Mouse (Mus musculus) central nervous system, embryonic 11.5 days (tissue): ENCODE data around the gene Ddit4. TPM values are rescaled to one million over a fixed set of nuclear protein-coding genes. Genes with fewer than 3 reads are reported as not detected.

ENCODE experiments used
- polyA plus RNA-seq: library from polyadenylated mRNA; depleted of rRNA; stranded (reverse); fragments of >200 nt; gene quantifications from 2 replicates; pipeline ENCODE4 v1.2.3, GENCODE M21; 2012; rRNA removed

Gene Ddit4
- polyA plus RNA-seq, result 65.4 and 65.5 TPM in 2 replicates

DNA sequence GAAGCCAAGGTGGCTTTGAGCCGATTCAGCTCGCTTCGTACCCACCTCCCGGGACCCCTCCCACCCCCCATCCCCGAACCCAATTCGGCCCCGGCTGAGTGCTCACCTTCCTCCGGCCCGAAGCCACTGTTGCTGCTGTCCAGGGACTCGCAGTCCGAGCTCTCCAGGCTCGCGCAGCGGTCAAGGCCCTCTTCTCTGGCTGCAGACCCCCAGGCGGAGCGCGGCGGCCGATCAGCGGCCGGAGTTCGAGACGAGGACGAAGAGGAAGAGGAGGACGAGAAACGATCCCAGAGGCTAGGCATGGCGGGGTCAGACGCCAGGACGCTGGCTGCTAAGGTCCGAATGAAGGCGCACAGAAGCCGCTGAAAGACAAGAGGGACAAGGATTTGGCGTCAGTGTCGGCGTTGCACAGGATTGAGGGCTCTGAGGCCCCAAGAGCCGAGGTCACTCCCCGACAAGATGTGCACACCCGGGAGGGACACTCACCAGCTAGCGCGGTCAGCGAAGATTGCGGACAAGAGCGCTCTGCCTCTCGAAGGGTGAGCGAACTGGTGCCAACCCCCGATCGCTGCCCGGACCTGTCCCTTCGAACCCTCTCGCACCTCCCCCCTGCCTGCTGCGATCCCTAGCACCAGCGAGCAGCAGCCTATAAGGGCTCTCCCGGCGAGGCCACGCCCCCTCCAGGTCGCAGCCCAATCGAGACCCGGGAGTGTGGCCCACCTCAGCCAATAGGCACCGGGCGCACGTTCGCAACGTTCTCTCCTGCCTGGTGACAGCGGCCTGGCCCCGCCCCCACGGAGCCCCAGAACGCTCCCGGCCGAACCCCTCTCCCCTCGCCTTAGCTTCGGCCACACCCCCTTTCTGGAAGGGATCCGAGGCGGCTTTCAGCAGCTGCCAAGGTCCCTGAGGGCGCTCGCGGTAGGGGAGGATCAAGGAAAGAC is at the start of gene Ddit4:
Gene Ddit4, minus strand, starts transcription at position 624 of the 941 bp plus-strand sequence.

Other genes starting within 250 kb of the Ddit4 start
- gene Micu1, start 249.4 kb downstream of the Ddit4 start, polyA plus RNA-seq, result 66.0 and 93.5 TPM in 2 replicates
- gene Dnajb12, start 72.3 kb downstream of the Ddit4 start, polyA plus RNA-seq, result 24.6 and 30.1 TPM in 2 replicates
- gene Ascc1, start 51.0 kb upstream of the Ddit4 start, polyA plus RNA-seq, result 31.2 and 34.4 TPM in 2 replicates
- 92.0 and 94.0 TPM in 2 replicates for gene Anapc16, start 51.3 kb upstream of the Ddit4 start, polyA plus RNA-seq
- 24.0 and 32.3 TPM in 2 replicates for gene Spock2, start 154.4 kb upstream of the Ddit4 start, polyA plus RNA-seq